Mouse (Mus musculus): ENCODE data around the gene Hectd4. TPM values are rescaled to one million over a fixed set of nuclear protein-coding genes. Genes with fewer than 3 reads are reported as not detected.

Gene Hectd4
- polyA plus RNA-seq, 1 experiment: 11.8 TPM

- no peak for DNase-seq (ENCODE audit: low spot score)
Measured at GRCm38 (mm10) chr5:121395621-121396020, 175.6 kb downstream of the Hectd4 start.

GRCm38 (mm10) chr5:121397187-121398145, 177.4 kb downstream of the Hectd4 start, which contains the start of gene Naa25:
Naa25 (plus strand) TSS chr5:121397936.
- DNase-seq (ENCODE audit: low spot score): peak; percentile 84

GRCm38 (mm10) chr5:121398146-121398964, 178.3 kb downstream of the Hectd4 start:
- DNase-seq (ENCODE audit: low spot score): no peak

GRCm38 (mm10) chr5:121398965-121399462, 179.0 kb downstream of the Hectd4 start:
- no peak for DNase-seq (ENCODE audit: low spot score)

- no peak for DNase-seq (ENCODE audit: low spot score)
Measured at GRCm38 (mm10) chr5:121399540-121399939, 179.5 kb downstream of the Hectd4 start.

GRCm38 (mm10) chr5:121400064-121400463, 180.0 kb downstream of the Hectd4 start:
- no peak for DNase-seq (ENCODE audit: low spot score)

- DNase-seq (ENCODE audit: low spot score): no peak
Measured at GRCm38 (mm10) chr5:121400849-121401248, 180.8 kb downstream of the Hectd4 start.

GRCm38 (mm10) chr5:121407856-121408255, 187.8 kb downstream of the Hectd4 start:
- no peak for DNase-seq (ENCODE audit: low spot score)

- DNase-seq (ENCODE audit: low spot score): no peak
Measured at GRCm38 (mm10) chr5:121410975-121411374, 191.0 kb downstream of the Hectd4 start.

Other genes starting within 250 kb of the Hectd4 start
- 0.01 and 0.03 TPM in 2 replicates for gene Rph3a, start 210.1 kb upstream of the Hectd4 start, polyA plus RNA-seq (2012; rRNA removed)
- gene Ptpn11, start 28.8 kb upstream of the Hectd4 start, polyA plus RNA-seq (2012; rRNA removed): 40.0 and 56.5 TPM in 2 replicates
- 889 and 965 TPM in 2 replicates for gene Rpl6, start 15.7 kb upstream of the Hectd4 start, polyA plus RNA-seq (2012; rRNA removed)
- gene Trafd1, start 165.4 kb downstream of the Hectd4 start, polyA plus RNA-seq (2012; rRNA removed): 106 and 115 TPM in 2 replicates
- gene Naa25, start 177.7 kb downstream of the Hectd4 start, polyA plus RNA-seq (2012; rRNA removed): 15.8 and 17.2 TPM in 2 replicates
- 1.4 and 2.4 TPM in 2 replicates for gene Tmem116, start 231.7 kb downstream of the Hectd4 start, polyA plus RNA-seq (2012; rRNA removed)
- gene Erp29, start 232.3 kb downstream of the Hectd4 start, polyA plus RNA-seq (2012; rRNA removed): 96.2 and 97.4 TPM in 2 replicates

Data from urinary bladder, adult 2 months (tissue).